Mouse (Mus musculus) testis, adult 2 months (tissue): ENCODE data around the gene Mageb4.
"Not testable (repeated sequence)": the region's sequence is repeated elsewhere in the genome, so short reads cannot be mapped to it uniquely, and the experiment has no call there.

Source experiments
- CTCF ChIP-seq: fragments of 200-500 bp; IDR thresholded peaks from 2 replicates; pipeline ENCODE4 v1.5.1; 2012; ENCODE audit warnings: low read depth, mild to moderate bottlenecking, inconsistent platforms, low read length, moderate library complexity; ENCODE audit not compliant: control insufficient read depth, insufficient read depth, insufficient replicate concordance
- POLR2A ChIP-seq: fragments of 200-500 bp; IDR thresholded peaks from 2 replicates; pipeline ENCODE4 v1.6.1; 2012; ENCODE audit warnings: low read depth, mild to moderate bottlenecking, inconsistent platforms, low read length, moderate library complexity; ENCODE audit not compliant: control insufficient read depth

GRCm38 (mm10) chrX:86245950-86246349 is 58.9 kb downstream of the Mageb4 start:
- TF ChIP-seq CTCF, POLR2A: not testable (repeated sequence)
